Mouse (Mus musculus): ENCODE results near the gene Inhbe. TPM values are rescaled to one million over a fixed set of nuclear protein-coding genes. Genes with fewer than 3 reads are reported as not detected.

Gene Inhbe
- polyA plus RNA-seq (2017; shearing (Covaris generic)): not detected

- no peak for ATAC-seq
These were observed at the start of gene Inhbe for GRCm38 (mm10) chr10:127353909-127354895. TSS of gene Inhbe (minus strand) at chr10:127354411.

DNA sequence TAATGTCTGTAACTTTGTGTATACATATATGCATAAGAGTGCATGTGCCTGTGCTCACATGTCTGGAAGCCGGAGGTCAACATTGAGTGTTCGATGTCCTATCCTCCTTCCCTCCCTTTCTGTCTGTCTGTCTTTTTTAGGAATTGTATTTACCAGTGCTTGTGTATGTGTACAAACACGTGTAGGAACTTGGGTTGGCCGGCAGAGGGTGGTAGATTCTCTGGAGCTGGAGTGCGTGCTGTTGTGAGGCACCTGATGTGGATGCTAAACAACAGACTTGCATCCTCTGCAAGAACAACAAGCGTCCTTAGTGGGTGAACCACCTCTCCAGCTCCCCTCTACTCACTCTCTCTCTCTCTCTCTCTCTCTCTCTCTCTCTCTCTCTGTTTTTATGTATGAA is 37.6 kb upstream of the Inhbe start:
- no peak for ATAC-seq

- ATAC-seq: no peak
These were observed 27.5 kb upstream of the Inhbe start for GRCm38 (mm10) chr10:127381743-127382134.

- no peak for ATAC-seq
These were observed 26.8 kb upstream of the Inhbe start for GRCm38 (mm10) chr10:127380767-127381742.

- ATAC-seq: peak; percentile 97
These were observed 26.1 kb upstream of the Inhbe start, which contains the start of gene R3hdm2 for GRCm38 (mm10) chr10:127380251-127380691. TSS of gene R3hdm2 (plus strand) at chr10:127380327.

DNA sequence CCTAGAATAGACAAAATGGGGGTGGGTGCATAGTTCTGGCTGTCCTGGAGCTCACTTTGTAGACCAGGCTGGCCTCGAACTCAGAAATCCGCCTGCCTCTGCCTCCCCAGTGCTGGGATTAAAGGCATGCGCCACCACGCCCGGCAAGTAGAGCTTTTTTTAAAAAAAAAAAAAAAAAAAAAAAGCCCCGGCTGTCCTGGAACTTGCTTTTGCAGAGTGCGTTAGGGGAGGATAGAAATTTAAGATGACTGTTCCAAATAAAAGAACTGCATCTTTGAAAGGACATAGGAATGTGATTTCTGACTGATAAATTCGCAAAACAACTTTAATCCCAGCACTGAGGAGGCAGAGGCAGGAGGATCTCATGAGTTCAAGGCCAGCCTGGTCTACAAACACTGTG is 25.4 kb upstream of the Inhbe start:
- ATAC-seq: no peak

GRCm38 (mm10) chr10:127377700-127378099 is 23.5 kb upstream of the Inhbe start:
- ATAC-seq: no peak

- no peak for ATAC-seq
These were observed 16.8 kb upstream of the Inhbe start for GRCm38 (mm10) chr10:127371023-127371422.

DNA sequence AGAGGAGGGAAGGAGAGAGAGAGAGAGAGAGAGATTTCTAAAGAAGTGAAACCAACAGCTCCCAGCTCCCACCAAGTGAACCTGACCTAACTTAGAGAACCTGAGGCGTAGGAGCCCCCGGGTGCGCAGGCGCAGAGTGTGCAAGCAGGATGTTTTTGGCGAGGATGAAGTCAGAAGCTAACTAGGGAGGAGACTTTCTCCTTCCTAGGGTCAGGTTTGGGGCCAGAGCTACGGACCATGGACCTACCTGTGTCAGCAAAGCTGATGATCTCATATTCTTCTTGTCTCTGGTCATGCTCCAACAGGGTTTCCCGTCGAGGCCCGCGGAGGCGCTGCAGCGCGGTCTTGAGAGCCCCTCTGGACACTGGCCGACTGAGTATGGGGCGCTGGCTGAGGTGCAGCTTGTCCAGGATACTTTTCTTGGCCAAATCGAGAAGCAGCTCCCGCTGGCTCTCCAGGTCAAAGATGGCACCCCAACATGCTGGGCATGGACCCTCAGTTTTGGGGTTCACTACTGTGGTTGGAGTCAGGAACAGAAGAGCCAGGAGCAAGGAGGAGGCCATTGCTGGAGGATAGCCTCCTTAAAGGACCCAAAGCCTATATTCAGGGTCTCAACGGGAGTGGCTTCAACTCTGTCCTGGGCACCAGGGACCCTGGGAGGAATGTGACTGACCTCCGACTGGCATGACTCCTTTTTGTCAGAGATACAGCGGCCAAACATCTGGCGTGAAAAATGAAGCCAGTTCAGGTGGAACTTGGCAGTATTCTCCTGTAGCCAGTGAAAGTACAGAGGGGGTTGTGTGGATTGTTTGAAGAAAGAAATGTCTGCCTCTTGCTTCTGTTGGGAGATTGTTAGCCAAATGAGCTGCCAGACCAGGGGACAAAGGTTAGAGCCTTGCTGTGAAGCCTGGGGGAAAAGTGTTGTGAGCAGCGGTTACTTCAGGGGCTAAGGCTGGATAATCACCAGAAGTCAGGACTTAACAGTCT is 15.9 kb upstream of the Inhbe start, which contains the start of gene Inhbc:
Inhbc (minus strand) TSS at position 598 of the 987 bp plus-strand sequence.
- ATAC-seq: no peak

- ATAC-seq: no peak
These were observed 14.1 kb upstream of the Inhbe start for GRCm38 (mm10) chr10:127368273-127368672.

DNA sequence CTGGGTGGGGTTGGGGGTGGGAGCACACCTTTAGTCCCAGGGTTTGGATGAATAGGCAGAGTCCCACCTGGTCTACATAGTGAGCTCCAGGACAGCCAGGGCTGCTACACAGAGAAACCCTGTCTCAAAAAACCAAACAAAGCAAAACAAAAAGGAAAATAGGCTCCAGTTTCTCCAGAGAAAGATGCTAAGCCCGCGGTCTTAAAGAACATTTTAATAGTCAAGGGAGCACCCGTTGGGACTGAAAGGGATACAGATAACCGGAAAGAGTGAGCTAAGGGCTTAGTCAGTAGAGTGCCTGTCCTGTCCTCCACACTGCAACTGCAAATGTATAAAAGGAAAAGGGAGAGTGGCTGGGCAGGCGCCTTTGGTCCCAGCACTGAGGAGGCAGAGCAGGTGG is 12.9 kb upstream of the Inhbe start:
- ATAC-seq: no peak

GRCm38 (mm10) chr10:127360714-127361113 is 6.5 kb upstream of the Inhbe start:
- ATAC-seq: no peak

GRCm38 (mm10) chr10:127355336-127355735 is 1.1 kb upstream of the Inhbe start:
- no peak for ATAC-seq

DNA sequence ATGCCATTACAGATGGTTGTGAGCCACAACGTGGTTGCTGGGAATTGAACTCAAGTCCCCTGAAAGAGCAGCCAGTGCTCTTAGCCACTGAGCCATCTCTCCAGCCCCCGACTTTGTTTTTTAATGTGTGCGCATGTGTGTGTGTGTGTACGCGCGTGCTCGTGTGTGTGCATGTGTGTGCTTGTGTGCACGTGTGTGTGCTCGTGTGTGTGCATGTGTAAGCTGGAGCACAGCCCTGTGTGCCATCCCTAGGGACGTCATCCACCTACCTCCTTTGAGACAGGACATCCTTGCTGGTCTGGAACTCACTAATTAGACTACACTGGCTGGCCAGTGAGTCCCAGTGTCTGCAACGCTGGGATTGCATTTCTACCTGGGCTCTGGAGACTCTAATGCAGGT is 1.4 kb downstream of the Inhbe start:
- ATAC-seq: no peak

DNA sequence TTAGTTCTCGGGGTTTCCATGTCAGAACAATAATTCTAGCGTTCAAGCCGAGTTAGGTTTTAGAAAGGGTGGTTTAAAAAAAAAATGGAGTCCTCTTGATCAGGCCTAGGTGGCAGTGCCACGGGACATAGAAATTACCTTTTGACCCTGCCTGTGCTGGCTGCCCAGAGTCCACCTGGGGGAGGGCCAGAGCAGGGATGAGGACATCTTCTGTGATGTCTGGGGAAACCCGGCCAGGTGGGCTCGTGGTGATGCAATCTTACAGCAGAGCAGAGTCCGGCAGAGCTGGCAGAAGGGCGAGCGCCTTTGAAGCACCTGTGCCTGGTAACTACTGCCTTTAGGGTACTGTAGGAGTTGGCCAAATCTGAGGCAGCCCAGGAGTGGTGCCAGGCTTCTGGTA is 2.0 kb downstream of the Inhbe start:
- ATAC-seq: no peak

DNA sequence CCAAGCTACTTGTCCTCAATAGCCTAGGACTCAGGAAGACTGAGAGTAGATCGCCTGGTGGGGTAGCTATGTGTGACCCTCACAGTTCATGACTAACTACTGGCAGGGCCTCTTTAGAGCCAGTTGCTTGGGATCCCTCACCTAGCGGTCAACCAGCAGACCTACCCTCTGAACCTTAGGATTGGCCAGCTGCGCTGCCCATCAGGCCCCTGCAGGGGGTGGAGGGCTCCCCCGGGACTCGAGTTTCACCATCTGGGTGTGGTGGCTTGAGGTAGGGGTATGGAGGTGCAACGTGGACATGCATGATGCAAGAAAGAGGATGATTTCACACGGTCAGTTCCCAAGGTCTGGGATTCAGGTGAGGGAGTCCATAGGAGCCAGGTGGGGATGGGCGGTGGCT is 2.5 kb downstream of the Inhbe start:
- ATAC-seq: no peak

GRCm38 (mm10) chr10:127351285-127351595 is 3.0 kb downstream of the Inhbe start:
- no peak for ATAC-seq

- peak; percentile 100 for ATAC-seq
These were observed 3.5 kb downstream of the Inhbe start for GRCm38 (mm10) chr10:127350594-127351284.

DNA sequence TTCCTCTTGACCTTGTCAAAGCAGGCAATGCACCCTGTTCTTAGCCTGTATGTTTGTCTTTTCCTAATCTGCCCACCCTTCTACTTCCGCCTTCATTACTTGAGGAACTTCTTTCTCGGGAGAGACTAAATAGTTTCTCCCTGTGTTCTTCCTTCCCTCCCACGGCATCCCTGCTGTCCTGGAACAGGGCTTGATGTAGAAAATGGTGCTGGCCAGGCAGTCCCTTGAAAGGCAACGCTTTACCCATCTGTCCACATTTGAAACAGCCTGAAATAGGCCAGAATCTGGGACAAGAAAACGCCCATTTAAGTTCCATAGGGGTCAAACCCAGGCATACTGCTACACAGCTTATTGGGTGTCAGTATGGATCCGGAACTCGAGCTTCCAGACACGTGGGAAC is 4.4 kb downstream of the Inhbe start:
- no peak for ATAC-seq

DNA sequence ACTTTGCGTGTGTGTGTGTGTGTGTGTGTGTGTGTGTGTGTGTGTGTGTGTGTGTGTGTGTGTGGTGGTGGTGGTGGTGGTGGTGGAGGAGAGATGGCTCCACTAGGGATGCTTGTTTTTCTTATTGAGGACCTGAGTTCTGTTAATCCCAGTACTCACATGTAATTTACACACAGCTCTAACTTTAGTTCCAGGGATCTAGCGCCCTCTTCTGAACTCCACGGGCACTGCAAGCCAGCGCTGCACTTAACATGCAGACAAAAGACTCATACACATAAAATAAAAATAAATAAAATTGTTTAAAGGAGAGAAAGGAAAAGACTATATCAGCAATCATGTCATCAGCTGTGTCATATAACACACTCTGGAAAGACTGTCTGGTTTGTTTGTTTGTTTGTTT is 5.3 kb downstream of the Inhbe start:
- ATAC-seq: no peak

GRCm38 (mm10) chr10:127346173-127346572 is 8.0 kb downstream of the Inhbe start:
- no peak for ATAC-seq

Data from CD4-positive, CD25-positive, alpha-beta regulatory T cell, adult 4 months (primary cell).